Mouse (Mus musculus) lung, adult 2 months (tissue): ENCODE data around the gene Rfx7.

Experiments
- CTCF ChIP-seq: fragments of 200-500 bp; IDR thresholded peaks from 2 replicates; pipeline ENCODE4 v1.5.1; 2011; ENCODE audit warnings: mild to moderate bottlenecking, low read length, control low read depth; ENCODE audit not compliant: insufficient read depth
- POLR2A ChIP-seq: fragments of 200-500 bp; IDR thresholded peaks from 2 replicates; pipeline ENCODE4 v1.6.1; 2011; ENCODE audit warnings: low read depth, mild to moderate bottlenecking, control low read depth, low read length, borderline replicate concordance; ENCODE audit errors: extremely low read depth

DNA sequence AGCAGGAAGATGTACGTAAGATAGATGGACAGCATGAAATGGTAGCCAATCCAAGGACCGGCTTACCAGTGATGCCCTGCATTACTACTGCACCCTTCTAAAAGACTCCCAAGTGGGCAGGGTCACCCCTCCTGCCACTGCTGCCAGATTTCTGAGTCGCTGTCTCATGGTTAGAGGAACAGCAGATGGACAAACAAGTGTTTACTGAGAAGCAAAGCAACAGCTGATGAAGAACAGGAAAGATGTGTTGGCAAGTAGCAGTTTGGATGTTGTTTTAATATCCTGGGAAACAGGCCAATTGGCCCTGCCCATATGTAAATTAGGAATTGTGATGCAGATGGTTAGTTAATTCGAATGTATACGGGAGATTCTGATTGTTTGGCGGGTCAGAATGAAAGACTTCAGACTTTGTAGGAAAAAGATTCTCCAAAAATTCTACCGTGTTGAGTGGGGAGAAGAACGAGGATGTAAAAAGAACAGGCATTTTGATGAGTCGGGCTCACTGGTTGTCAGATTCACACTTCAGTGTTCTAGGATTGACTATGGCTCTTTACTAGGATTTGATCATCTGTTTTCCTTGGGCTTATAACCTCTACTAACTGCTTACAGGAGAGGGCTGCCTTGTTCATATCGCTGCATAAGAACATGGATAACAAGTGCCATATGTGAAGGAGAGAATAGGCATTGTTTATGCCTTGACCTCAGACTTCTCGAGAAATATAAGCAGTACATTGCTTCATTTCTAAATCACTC is 19.6 kb upstream of the Rfx7 start:
- TF ChIP-seq CTCF = no peak
- no peak for TF ChIP-seq POLR2A
